Mouse (Mus musculus) ovary, postnatal 14 days (tissue): ENCODE data around the gene Ubtf.
A peak's percentile ranks its signal among the peaks of the same experiment; 100 is the strongest.

Experiments
- DNase-seq: peaks from one replicate; pipeline ENCODE4 v3.0.0; 2022; ENCODE audit warnings: low spot score

Ubtf gene

DNA sequence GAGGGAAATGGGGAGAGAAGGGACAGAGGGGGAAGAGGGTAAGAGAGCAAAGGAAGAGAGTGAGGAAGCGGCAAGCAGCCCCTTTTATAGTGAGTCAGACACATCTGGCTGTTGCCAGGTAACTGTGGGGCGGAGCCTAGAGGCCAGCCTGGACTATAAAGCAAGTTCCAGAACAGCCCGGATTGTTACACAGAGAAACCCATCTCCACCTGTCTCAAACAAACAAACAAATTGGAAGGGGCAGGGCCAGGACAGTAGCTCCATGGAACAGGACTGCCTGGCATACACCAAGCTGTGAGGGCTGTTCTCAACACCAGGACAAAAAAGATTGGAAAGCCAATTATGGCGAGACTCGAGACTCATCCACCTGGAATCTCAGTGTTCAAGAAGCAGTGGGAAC is 27.4 kb upstream of the Ubtf start:
- DNase-seq: no peak

DNA sequence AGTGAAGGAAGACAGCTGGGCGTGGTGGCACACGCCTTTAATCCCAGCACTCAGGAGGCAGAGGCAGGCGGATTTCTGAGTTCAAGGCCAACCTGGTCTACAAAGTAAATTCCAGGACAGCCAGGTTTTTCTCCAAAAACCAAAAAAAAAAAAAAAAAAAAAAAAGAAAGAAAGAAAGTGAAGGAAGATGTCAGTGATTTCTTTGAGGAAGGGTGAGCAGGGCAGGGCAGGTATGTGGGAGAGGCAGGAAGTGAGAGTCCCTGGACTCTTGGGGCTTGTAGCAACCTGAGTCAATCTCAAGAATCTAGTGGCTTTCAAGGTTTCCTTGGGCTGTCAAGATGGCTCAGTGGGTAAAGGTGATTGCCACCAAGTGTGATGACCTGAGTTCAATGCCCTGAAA is 24.9 kb upstream of the Ubtf start:
- no peak for DNase-seq

DNA sequence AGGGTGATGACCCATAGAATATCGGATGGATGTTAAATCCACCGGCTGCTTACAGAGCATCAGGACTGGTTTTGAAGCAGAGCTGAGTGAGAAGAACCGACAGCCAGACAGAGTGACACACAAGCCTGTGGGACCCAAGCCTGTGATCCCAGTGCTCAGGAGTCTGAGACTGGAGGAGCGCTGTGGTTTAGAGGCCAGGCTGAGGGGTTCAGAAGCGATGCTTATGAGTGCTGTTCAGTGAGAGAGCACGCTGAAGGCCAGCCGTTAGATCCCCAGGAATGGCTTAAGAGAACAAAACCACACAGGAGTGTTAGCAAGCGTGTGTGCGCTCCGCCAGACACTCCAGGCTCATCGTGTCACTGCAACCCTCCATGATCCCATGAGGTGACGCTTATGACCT is 23.2 kb upstream of the Ubtf start:
- DNase-seq: no peak

DNA sequence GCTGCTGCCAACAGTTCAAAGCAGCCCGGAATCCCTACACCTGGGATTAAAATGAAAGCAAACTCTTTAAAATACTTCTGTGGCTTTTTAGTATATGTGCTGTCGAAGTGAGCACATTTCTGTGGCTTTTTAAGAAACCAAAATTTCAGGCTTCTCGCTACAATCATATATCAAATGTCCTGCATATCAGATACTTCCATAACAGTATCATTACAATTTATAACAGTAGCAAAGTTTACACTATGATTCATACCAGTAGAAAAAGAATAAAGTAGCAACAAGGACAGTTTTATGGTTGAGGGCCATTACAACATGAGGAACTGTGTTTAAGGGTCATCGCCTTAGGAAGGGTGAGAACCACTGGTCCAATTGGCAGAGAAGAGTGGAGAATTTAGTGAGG is 21.6 kb upstream of the Ubtf start:
- DNase-seq: no peak

DNA sequence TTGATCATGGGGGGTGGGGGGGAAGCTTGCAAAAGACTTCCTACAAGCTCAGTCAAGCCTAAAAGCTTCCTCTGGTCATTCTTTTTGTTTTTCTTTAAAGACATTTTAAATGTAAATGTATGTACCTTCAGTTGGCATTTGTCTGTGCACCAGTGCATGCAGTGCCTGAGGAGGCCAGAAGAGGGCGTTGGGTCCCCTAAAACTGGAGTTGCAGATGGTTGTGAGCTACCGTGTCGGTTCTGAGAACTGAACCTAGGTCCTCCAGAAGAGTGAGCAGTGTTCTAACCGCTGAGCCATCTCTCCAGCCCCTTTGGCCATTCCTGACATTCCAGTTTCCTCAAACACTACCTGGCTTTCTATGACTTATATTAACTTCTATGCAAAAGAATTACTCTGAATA is 20.1 kb upstream of the Ubtf start:
- DNase-seq: no peak

DNA sequence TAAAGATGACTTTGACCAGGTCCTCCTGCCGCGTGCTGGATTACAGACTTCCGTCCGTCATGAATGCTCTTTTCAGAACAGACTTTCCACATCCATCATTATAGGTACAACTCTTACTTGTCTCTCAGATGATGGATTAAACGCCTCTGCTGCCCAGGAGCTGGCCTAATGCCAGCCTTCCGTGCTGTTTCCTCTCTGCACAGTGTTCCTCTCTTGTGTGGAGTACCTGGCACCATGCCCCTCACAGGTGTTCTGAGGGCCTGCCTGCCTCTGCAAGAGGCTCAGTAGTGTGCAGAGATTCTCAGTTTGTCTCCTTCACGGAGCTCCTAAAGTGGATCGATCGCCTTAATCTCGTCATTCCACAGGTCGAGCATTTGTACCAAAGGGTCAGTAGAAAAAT is 19.7 kb upstream of the Ubtf start:
- no peak for DNase-seq

DNA sequence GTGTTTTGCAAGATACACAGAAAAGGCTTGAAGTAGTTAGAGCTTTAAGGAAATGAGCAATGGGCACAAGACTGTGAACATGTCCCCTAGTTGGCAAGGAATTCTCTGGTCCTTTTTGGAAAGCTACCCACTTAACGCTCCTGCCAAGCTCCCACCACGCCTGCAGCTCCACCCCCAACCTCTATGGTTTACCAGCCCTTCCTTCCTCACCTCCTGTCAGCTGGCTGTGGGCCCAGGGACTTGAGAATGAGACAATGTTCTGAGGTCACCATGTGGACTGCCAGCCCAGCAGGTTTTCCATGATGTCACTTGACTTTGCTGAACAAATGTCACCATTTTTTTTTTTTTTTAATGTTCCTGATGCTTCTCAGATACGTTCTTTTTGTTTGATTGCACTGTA is 19.0 kb upstream of the Ubtf start:
- DNase-seq: peak; percentile 46

DNA sequence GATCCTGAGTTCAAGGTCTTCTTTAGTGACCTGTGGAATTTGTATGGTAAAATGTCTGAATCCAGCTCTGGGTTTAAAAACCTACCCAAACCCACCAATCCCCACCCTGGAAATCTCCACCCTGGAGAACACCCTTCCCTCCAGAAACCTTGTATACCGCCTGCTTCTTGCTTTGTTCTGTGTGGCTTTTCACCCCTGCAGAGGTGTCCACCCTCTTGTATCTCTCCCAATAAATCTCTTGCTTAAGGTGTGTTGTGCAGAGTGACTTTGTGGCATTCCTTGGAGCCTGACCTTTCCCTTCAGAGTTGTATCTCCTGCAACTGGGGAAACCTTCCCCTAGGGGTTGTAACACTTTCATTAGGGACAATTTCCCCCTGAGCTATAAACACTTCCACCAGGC is 18.4 kb upstream of the Ubtf start:
- no peak for DNase-seq

DNA sequence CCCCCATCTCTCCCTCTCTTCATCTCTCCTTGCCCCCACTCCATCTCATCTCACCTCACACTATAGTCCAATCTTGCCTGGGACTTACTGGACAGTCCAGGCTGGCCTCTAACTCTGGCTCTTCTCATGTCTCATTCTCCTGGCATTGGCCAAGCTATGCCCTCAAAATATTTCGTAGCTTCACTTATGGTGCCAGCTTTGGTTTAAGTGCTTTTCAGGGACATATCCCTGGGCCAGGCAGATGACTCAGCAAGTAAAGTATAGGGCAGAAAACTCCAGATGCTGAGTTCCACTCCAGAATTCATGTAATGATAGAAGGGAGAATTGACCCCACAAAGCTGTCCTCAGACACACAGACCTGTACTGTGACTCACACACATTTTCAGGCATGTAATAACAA is 16.6 kb upstream of the Ubtf start:
- DNase-seq: no peak

DNA sequence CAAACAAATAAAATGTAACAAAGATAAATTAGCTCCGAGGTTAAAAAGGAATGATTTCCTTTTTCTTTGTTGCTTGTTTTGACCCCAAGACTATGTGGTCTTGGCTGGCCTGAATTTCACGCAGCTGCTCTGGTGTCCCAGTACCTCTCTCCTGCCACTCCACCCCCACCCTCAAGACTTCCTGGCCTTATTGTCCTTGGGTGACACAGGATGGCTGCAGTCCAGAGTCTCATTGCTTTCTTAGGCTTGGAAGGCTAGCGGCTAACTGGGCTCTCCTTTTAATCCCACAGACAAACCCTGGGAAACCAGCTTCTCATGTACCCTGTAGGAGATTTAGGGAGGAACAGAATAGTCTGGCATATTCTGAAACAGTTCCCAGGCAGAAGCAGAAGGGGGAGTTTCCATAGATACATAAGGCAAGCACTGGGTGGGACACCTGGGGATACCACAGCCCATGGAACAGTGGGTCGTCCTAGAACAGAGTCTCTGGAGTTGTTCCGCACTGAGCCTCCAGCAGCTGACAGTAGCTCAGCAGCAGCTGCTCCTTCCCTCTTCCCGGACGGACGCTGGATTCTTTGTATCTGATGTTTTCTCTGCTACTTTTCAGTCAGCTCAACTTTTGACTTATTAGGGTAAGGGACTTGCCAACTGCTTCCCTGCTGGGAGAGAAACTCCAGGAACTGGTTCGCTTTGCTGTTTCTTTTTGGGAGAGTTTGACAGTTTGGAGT is 15.6 kb upstream of the Ubtf start:
- no peak for DNase-seq

DNA sequence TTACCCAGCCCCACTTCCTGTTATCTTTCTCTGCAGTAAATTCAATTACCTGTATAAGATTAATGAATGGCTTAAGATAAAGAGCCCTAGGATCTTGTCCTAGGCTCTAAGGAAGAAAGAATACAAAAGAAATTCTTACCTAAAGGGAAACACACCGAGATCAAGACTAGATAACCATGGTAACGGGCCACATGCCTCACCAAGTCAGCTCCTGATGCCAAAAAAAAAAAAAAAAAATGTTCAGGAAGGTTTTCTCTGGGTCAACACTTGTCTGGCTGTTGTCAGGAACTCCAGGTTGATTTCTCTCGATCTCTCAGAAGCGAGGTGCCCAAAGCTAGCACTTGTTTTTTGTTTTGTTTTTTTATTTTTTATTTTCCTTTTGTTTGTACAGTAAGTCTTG is 14.5 kb upstream of the Ubtf start:
- DNase-seq: no peak

DNA sequence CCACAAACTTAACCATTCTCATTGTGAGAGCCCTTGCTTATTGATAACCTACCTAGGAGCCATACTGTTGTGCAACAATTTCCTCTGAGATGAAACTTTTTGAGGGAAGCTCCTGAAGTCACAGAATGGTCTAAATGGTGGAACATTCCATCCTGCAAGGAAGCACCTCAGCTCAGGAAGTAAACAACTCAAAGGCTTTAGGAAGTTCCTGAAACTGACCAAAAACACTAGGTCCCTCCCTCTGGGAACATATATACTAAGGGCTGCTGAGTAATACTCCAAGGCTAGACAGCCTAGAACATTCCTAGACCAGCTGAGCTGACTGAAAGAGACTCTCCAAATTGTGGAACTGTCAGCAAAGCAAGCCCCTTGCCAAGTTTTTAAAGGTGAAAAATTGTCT is 13.5 kb upstream of the Ubtf start:
- no peak for DNase-seq

DNA sequence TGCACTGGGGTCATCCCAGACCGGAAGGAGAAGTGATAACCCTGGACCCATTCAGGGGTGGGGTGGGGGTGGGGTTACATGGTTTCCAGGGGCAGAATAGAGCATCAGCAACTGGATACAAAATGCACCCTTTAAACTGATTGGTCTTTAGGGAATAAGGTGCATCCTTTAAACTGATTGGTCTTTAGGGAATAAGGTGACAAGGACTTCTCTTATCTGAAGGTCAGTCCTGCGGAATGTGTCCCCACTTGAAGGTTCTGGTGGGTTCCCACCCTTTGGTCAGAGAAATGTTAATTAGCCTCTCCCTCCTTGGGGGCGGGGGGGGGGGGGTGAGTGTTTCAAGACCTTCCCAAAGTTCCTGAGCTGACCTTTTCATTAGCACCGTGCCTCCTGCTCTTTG is 12.3 kb upstream of the Ubtf start:
- DNase-seq: no peak

DNA sequence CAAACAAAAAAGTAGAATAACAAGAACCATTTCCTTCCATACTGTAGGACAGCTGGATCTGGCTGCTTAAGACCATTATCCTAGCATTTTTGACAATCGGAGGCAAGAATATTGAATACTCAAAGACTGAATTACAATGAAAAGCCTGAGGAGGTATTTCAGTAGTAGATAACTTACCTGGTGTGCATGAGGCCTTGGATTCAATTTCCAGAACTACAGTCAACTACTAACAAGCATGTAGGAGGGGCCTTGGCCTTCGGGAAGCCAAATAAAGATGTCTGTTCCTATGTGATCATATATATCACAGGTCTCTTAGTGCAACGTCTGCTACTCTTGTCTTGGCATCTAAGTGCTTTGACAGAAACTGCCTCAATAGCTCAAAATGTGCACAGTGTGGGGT is 10.5 kb upstream of the Ubtf start:
- DNase-seq: no peak

DNA sequence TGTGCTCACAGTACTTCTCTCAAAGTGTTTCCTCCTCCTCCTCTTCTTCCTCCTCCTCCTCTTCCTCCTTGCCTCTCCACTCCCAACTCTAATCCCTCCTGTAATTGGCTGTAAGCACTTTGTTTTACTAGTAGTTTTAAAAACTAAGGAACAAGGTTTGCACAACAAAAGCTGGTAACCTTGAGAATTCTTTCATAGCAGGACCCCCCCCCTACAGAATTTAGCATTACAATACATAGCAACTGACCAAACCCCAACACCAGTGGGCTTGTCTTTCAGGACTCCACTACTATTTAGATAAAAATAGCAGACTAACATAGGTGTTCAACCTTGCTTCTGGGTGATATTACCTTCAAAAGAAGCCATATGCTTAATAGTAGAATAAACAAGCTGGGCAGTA is 10.0 kb upstream of the Ubtf start:
- no peak for DNase-seq

DNA sequence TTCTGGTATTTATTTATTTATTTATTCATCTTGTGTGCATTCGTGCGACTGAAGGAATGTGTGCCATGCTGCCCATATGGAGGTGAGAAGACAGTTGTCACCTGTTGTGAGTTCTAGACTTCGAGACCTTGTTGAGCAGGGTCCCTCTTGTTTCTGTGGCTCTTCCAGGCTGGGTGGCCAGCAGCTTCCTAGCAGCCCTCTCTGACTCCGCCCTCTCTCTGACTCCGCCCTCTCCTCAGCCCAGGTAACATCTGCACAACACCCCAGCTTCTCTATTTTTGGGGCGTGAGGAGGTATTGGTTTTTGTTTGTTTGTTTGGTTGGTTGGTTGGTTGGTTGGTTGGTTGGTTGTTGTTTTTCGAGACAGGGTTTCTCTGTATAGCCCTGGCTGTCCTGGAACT is 8.3 kb upstream of the Ubtf start:
- DNase-seq: no peak

DNA sequence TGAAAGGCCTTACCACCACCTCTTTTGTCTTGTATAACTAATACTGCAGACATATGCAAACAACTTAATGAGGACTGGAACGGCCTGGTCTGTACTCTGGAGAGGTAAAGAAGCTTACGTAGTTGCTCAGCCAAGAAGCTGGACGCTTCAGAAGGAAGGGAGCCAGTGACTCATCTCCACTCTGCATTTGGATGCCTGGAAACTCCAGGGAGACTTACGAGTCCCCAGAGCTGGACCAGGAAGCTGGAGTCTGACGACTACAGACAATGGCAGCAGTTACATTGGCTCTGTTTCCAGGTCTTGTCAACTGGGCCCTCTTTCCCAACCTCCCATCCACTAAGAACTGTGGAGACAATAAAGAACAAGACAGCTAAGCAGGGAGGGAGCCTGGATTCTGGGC is 7.7 kb upstream of the Ubtf start:
- DNase-seq: no peak

DNA sequence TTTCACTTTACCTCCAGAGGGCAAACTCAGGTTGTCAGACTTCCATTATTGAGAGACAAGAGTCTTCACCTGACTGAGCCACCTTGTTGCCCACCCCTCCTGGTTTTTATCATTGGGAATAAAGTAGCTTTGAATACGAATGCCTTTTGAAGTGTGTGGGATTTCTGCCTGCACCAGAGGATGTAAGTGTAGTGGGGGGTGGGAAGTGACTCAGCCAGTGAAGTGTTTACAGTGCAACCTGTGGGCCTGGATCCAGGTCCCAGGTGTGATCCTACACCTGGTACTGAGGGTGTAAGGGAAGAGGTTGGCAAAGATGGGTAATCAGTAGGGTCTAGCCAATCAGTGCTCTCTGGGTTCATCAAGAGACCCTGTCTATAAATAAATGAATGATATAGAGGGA is 4.0 kb upstream of the Ubtf start:
- DNase-seq: no peak

DNA sequence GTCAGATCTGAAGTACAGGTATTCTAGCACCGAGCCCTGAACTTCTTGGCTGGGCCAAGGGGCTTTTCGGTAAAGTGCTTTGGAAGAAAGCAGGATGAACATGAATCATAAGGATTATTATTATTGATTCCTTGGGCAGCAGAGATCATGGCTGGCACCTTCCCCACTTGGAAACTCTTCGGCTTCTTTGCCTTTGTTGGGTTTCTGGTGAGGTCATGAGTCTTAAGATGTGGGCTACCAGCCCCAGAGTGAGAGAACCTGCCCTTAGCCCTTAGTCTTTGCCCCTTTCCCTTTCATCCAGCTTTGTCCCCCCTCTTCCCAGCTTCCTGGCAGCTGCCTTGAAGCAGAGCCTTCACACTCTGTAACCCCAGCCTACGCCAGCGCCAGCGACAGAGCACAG is 2.4 kb upstream of the Ubtf start:
- DNase-seq: no peak

DNA sequence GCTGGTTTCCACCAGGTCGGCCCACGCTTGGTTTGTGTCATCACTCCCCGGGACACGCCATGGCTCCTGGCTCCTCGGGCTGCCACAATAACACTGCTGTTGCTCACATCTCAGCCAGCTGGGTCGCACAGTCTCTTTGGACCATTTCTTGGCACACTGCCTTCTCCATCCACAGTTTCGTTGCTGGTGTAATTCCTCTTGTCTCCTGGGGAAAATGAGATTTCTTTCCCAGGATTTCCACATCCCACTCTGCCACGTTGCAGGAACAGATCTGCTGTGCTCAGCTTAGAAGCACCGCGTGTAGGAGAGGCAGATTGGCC is 1.1 kb upstream of the Ubtf start:
- DNase-seq: peak; percentile 65

DNA sequence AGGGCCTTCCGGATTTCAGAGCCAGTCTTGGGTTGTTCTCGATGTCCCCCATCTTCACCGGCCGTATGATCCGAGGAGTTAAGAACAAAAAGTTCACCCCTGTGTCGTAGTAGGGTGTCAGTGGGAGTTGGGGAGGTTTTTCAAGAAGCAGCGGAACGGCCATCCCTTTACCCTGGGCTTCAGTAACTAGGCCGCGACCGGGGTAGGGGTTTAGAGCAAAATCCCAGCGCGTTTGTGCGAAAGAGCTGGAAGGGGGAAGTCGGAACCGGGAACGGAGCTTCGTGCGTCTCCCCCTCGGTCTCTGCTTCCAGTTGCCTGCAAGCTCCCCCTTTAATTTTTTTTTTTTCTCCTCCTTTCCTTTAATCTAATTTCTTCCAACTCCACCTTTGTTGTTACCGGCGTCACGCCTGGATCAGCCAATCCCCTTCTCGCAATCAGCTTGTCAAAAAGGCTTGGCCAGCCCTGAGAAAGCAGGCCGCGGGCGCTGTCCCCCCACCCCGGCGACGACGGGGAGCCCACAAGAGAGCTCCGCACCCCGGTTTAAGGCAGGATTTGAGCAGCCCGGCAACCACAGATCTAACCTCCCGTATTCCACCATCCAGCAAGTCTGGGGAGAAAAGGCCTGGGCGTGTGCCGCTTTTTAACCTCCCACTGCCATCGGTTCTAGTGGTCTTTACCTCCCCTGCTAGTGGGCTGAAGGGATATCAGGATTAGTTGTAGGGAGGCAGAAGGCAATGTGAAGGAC is 571 bp upstream of the Ubtf start:
- peak; percentile 76 for DNase-seq

DNA sequence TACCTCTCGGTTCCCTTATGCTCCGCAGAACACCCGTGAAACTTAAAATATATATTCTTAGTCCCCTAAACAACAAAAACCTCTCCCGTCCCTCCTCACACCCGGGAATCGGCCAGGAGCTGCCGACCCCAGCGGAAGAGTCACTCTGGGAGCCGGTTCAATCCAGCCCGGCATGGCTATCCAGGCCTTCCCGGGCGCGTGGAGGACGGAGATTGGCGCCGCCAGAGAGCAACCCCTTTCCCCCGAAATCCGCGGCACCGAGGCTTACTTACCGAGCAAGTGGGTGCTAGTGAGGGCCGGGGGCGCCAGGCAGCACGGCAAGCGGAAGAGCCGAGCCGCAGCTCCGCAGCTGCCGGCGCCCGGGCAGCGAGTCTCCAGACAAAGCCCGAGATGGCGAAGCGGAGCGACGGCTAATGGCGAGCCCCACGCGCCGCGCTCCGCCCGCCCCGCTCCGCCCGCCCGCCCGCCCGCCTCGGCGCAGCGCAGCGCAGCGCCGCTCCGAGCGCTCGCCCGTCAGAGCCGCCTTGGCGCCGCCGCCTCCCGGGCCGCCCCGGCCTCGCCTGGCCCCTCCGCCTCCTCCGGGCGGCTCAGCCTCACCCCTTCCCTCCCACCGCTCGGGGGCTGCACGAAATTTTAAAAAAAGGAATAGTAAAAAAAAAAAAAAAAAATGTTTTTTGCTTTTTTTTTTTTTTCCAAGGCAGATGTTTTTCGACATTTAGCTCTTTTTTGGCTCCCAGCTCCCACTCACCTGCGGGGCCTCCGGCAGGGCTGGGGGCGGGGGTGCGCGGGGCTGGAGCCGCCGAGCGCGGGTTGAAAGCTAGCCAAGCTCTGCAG is 749 bp downstream of the Ubtf start:
- DNase-seq: peak; percentile 45

DNA sequence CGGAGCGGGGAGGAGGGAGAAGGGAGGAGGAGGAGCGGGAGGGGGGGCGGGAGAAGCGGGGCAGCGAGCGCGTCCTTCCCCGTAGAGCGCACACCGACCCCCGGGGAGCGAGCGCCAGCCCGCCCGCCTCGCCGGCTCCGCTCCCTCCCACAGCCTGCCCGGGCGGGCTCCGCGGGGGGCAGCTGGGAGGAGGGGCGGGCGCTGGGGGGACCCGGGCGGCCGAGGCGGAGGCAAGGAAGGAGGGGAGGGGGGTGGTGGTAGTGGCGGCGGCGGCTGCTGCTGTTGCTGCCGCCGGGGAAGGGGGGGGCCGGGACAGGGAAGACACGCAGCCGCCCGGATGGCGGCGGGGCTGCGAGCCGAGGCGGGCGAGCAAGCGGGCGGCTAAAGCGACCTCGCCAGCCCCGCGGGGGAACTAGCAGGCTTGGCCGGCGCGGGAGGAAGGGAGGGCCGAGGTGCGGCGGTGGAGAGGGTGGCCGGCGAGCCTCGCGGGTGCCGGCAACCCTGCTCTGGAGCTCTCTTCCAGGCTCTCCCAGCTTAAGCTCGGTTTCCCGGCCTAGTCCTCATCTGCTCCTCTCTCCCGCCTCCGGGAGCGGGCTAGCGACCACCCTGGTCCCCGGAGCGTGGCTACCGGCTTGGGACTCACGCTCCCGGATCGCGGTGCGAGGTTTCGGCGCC is 1.5 kb downstream of the Ubtf start:
- DNase-seq: peak; percentile 48
